ENCODE assay signal across 24 mouse cellular contexts in genomic region chr13:89371253-89371652, GRCm38 (mm10).
DNase-seq lines count a peak whose midpoint lies in the region; ATAC-seq lines count a peak whose summit lies in the region.
"Had no signal": no experiment of that assay in that cellular context is flagged by ENCODE, and none has a peak within 500 bp of the region (broad histone marks: within the 10 kb centered on the region; RNA-seq: fewer than 3 reads in every experiment).

No protein-coding gene starts in this region.

- H3K27me3 ChIP-seq in hindbrain, embryonic 12.5 days: no peaks in the 10 kb centered on the region
- H3K27me3 ChIP-seq in hindbrain, embryonic 10.5 days (ENCODE audit: insufficient read depth, poor library complexity, severe bottlenecking): no peaks in the 10 kb centered on the region
- H3K27me3 ChIP-seq in neural tube, embryonic 12.5 days (replicated peaks): no peaks in the 10 kb centered on the region
- no peaks in the 10 kb centered on the region for H3K27me3 ChIP-seq in neural tube, embryonic 15.5 days (replicated peaks)
- no peaks in the 10 kb centered on the region for H3K27me3 ChIP-seq in neural tube, embryonic 14.5 days (ENCODE audit: control insufficient read depth, insufficient read depth, low read length)
- H3K27me3 ChIP-seq: embryonic facial prominence, embryonic 13.5 days; embryonic facial prominence, embryonic 15.5 days; forebrain, embryonic 12.5 days had no signal

- no peaks in the 10 kb centered on the region; the same call in 1 of the 2 replicates for H3K4me1 ChIP-seq in hindbrain, embryonic 12.5 days
- no peaks in the 10 kb centered on the region for H3K4me1 ChIP-seq in hindbrain, embryonic 10.5 days (replicated peaks)
- H3K4me1 ChIP-seq in neural tube, embryonic 12.5 days: no peaks in the 10 kb centered on the region
- no peaks in the 10 kb centered on the region for H3K4me1 ChIP-seq in neural tube, embryonic 15.5 days
- no peaks in the 10 kb centered on the region for H3K4me1 ChIP-seq in neural tube, embryonic 14.5 days (ENCODE audit: control insufficient read depth, insufficient read depth, low read length)
- H3K4me1 ChIP-seq: embryonic facial prominence, embryonic 13.5 days; embryonic facial prominence, embryonic 15.5 days; forebrain, embryonic 10.5 days; forebrain, embryonic 12.5 days had no signal

- H3K9ac ChIP-seq in hindbrain, embryonic 12.5 days: no peak overlapping the region
- H3K9ac ChIP-seq in neural tube, embryonic 12.5 days: no peak overlapping the region
- H3K9ac ChIP-seq in neural tube, embryonic 15.5 days (replicated peaks): no peak overlapping the region
- no peak overlapping the region for H3K9ac ChIP-seq in neural tube, embryonic 14.5 days (replicated peaks; ENCODE audit: low read depth, low read length)
- H3K9ac ChIP-seq: embryonic facial prominence, embryonic 13.5 days; embryonic facial prominence, embryonic 15.5 days; forebrain, embryonic 12.5 days had no signal

- peak; percentile 39; the same call in 1 of the 2 replicates for ATAC-seq in hindbrain, embryonic 12.5 days (ENCODE audit: low FRiP score)
- ATAC-seq in neural tube, embryonic 12.5 days (ENCODE audit: low FRiP score, low read depth): peak; percentile 48; the same call in 1 of the 2 replicates
- no peak for ATAC-seq in neural tube, embryonic 15.5 days (ENCODE audit: low FRiP score)
- peak; percentile 18; the same call in 1 of the 2 replicates for ATAC-seq in neural tube, embryonic 14.5 days (ENCODE audit: low read depth)
- ATAC-seq: forebrain, embryonic 14.5 days had no signal

- H3K36me3 ChIP-seq in hindbrain, embryonic 12.5 days: no peaks in the 10 kb centered on the region
- H3K36me3 ChIP-seq in hindbrain, embryonic 10.5 days: no peaks in the 10 kb centered on the region
- H3K36me3 ChIP-seq in neural tube, embryonic 12.5 days: no peaks in the 10 kb centered on the region
- no peaks in the 10 kb centered on the region for H3K36me3 ChIP-seq in neural tube, embryonic 15.5 days
- H3K36me3 ChIP-seq in neural tube, embryonic 14.5 days (ENCODE audit: control insufficient read depth, insufficient read depth, low read length): no peaks in the 10 kb centered on the region
- H3K36me3 ChIP-seq: embryonic facial prominence, embryonic 13.5 days; embryonic facial prominence, embryonic 15.5 days; forebrain, embryonic 10.5 days; forebrain, embryonic 12.5 days had no signal

- H3K27ac ChIP-seq in hindbrain, embryonic 12.5 days: no peak overlapping the region
- no peak overlapping the region for H3K27ac ChIP-seq in hindbrain, embryonic 10.5 days
- no peak overlapping the region for H3K27ac ChIP-seq in neural tube, embryonic 12.5 days
- H3K27ac ChIP-seq in neural tube, embryonic 15.5 days (replicated peaks): no peak overlapping the region
- H3K27ac ChIP-seq in neural tube, embryonic 14.5 days (ENCODE audit: low read depth, low read length): no peak overlapping the region
- H3K27ac ChIP-seq: embryonic facial prominence, embryonic 13.5 days; embryonic facial prominence, embryonic 15.5 days; forebrain, embryonic 10.5 days; forebrain, embryonic 12.5 days had no signal

- no peak for DNase-seq in hindbrain, embryonic 10.5 days (ENCODE audit: low spot score)
- peak; percentile 12 for DNase-seq in retina, embryonic 14.5 days (ENCODE audit: low spot score)
- DNase-seq in layer of hippocampus, adult 8-10 months (ENCODE audit: low spot score in 2 of 2): no peak
- DNase-seq in thymus, postnatal 4 days: no peak
- DNase-seq: adrenal gland, adult 2 months; adrenal gland, postnatal 10 days; adrenal gland, postnatal 25 days; cerebellum, adult 11 months; cerebellum, adult 18-20 months; cerebellum, adult 8-10 months; cerebellum, adult 9-11 months; cerebellum, postnatal 14 days; cerebellum, postnatal 36 days; embryo, embryonic 11 days had no signal

- no peak overlapping the region for H3K4me3 ChIP-seq in hindbrain, embryonic 12.5 days
- no peak overlapping the region for H3K4me3 ChIP-seq in hindbrain, embryonic 10.5 days
- no peak overlapping the region for H3K4me3 ChIP-seq in neural tube, embryonic 12.5 days
- H3K4me3 ChIP-seq in neural tube, embryonic 15.5 days (replicated peaks): no peak overlapping the region
- H3K4me3 ChIP-seq in neural tube, embryonic 14.5 days (ENCODE audit: low read depth, low read length): no peak overlapping the region
- H3K4me3 ChIP-seq: embryonic facial prominence, embryonic 13.5 days; embryonic facial prominence, embryonic 15.5 days; erythroblast, embryonic 14.5 days; forebrain, embryonic 10.5 days; forebrain, embryonic 12.5 days had no signal

- no peaks in the 10 kb centered on the region for H3K9me3 ChIP-seq in hindbrain, embryonic 12.5 days (replicated peaks)
- H3K9me3 ChIP-seq in hindbrain, embryonic 10.5 days: no peaks in the 10 kb centered on the region
- H3K9me3 ChIP-seq in neural tube, embryonic 12.5 days: no peaks in the 10 kb centered on the region
- H3K9me3 ChIP-seq in neural tube, embryonic 15.5 days (replicated peaks): no peaks in the 10 kb centered on the region
- H3K9me3 ChIP-seq in neural tube, embryonic 14.5 days (ENCODE audit: control insufficient read depth, low read length): no peaks in the 10 kb centered on the region
- H3K9me3 ChIP-seq: embryonic facial prominence, embryonic 13.5 days; embryonic facial prominence, embryonic 15.5 days; forebrain, embryonic 10.5 days; forebrain, embryonic 12.5 days had no signal

- H3K4me2 ChIP-seq in hindbrain, embryonic 12.5 days (replicated peaks): no peak overlapping the region
- no peak overlapping the region for H3K4me2 ChIP-seq in neural tube, embryonic 12.5 days (replicated peaks)
- H3K4me2 ChIP-seq in neural tube, embryonic 15.5 days: no peak overlapping the region
- H3K4me2 ChIP-seq in neural tube, embryonic 14.5 days (ENCODE audit: low read depth, low read length): no peak overlapping the region
- H3K4me2 ChIP-seq: embryonic facial prominence, embryonic 13.5 days; embryonic facial prominence, embryonic 15.5 days; forebrain, embryonic 12.5 days had no signal
